Mouse (Mus musculus) embryonic facial prominence, embryonic 14.5 days (tissue): Measurements from ENCODE around the gene Syt16. TPM values are rescaled to one million over a fixed set of nuclear protein-coding genes. Genes with fewer than 3 reads are reported as not detected.
A peak's percentile ranks its signal among the peaks of the same experiment; 100 is the strongest.

Experiments
- ATAC-seq: fragments of 200-750 bp; cut with Nextera tagmentation; 2 replicates; pipeline ENCODE4 v1.8.0; 2017; ENCODE audit warnings: low read depth, moderate number of reproducible peaks, moderate TSS enrichment
- DNase-seq: peaks from one replicate; pipeline ENCODE4 v3.0.0-alpha.2; 2015; ENCODE audit warnings: low spot score
- H3K27ac ChIP-seq: fragments of 300-500 bp; sonication (generic); replicated peaks from 2 replicates; pipeline ENCODE4 v1.5.1; 2014; ENCODE audit warnings: low read depth, mild to moderate bottlenecking, low read length, moderate library complexity
- H3K27me3 ChIP-seq: fragments of 300-500 bp; sonication (generic); replicated peaks from 2 replicates; pipeline ENCODE4 v1.6.1; 2014; ENCODE audit warnings: low read length; ENCODE audit not compliant: control insufficient read depth, insufficient read depth
- H3K36me3 ChIP-seq: fragments of 300-500 bp; sonication (generic); 2 replicates; pipeline ENCODE4 v1.6.1; 2014; ENCODE audit warnings: low read length, mixed read lengths; ENCODE audit not compliant: control insufficient read depth, insufficient read depth
- H3K4me1 ChIP-seq: fragments of 300-500 bp; sonication (generic); 2 replicates; pipeline ENCODE4 v1.6.1; 2014; ENCODE audit warnings: antibody characterized with exemption, low read length; ENCODE audit not compliant: control insufficient read depth, insufficient read depth
- H3K4me2 ChIP-seq: fragments of 300-500 bp; sonication (generic); 2 replicates; pipeline ENCODE4 v1.6.1; 2014; ENCODE audit warnings: low read depth, mild to moderate bottlenecking, low read length, moderate library complexity, mixed read lengths
- H3K4me3 ChIP-seq: fragments of 300-500 bp; sonication (generic); 2 replicates; pipeline ENCODE4 v1.5.1; 2014; ENCODE audit warnings: low read depth, mild to moderate bottlenecking, low read length
- H3K9ac ChIP-seq: fragments of 300-500 bp; sonication (generic); 2 replicates; pipeline ENCODE4 v1.6.1; 2014; ENCODE audit warnings: low read depth, mild to moderate bottlenecking, low read length, moderate library complexity, mixed read lengths
- H3K9me3 ChIP-seq: fragments of 300-500 bp; sonication (generic); 2 replicates; pipeline ENCODE4 v1.6.1; 2016; ENCODE audit warnings: low read length; ENCODE audit not compliant: control insufficient read depth
- WGBS: fragments of 180-500 bp; shearing (Covaris S2); extraction: QIAGEN DNeasy Blood & Tissue Kit; methylation state at CpG from one replicate; pipeline ENCODE4 v1.1.7; 2014; 5-methylcytosine and 5-hydroxymethylcytosine counted together
- polyA plus RNA-seq: library from polyadenylated mRNA; unstranded; fragments of >200 nt; fragmentation: Nextera tagmentation; extraction: Ambion mirVana; gene quantifications from 2 replicates; pipeline ENCODE4 v1.2.1, GENCODE M21; 2014

Syt16 gene
- polyA plus RNA-seq, 1 experiment from 2014 or later, result 5.5 TPM

DNA sequence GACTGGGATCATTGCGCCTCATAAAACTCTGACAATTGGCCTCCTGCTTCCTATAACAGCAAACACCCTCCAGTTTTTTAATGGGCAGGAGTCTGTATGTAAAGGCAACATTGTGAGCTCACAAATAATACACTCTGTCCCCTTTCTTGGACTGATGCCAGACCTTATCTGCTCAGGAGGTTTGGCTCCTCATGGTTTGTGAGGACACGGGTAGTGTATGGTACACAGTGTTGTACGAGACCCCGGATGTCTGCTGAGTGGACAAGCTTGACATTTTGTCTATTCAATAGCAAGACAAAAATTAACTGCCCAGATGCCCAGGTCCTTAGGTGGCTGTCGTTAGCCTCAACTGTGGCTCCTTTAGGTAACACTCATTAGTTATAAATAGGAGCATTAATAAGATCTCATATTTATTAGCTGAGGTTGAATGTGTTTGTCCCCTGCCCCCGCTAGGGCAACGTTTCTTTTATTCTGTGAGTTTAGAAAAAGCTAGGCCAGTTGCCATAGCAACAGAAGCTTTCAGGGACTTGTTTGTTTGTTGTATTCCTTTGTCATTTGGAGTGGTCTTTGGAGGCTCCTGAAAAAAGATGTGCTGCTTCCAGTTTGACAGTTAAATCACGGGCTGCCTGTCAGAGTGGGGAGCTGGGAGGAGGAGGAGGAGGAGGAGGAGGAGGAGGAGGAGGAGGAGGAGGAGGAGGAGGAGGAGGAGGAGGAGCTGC, 101.3 kb downstream of the Syt16 start:
- Histone ChIP-seq H3K4me2 (no peak overlapping the region), H3K4me1 (no peaks in the 10 kb centered on the region), H3K27ac (no peak overlapping the region), H3K9ac (no peak overlapping the region), H3K9me3 (no peaks in the 10 kb centered on the region), H3K36me3 (no peaks in the 10 kb centered on the region), H3K4me3 (no peak overlapping the region), H3K27me3 (no peaks in the 10 kb centered on the region)
- ATAC-seq (no peak), DNase-seq (no peak)
- 73% methylated on average over 7 of the region's 8 CpGs for WGBS

DNA sequence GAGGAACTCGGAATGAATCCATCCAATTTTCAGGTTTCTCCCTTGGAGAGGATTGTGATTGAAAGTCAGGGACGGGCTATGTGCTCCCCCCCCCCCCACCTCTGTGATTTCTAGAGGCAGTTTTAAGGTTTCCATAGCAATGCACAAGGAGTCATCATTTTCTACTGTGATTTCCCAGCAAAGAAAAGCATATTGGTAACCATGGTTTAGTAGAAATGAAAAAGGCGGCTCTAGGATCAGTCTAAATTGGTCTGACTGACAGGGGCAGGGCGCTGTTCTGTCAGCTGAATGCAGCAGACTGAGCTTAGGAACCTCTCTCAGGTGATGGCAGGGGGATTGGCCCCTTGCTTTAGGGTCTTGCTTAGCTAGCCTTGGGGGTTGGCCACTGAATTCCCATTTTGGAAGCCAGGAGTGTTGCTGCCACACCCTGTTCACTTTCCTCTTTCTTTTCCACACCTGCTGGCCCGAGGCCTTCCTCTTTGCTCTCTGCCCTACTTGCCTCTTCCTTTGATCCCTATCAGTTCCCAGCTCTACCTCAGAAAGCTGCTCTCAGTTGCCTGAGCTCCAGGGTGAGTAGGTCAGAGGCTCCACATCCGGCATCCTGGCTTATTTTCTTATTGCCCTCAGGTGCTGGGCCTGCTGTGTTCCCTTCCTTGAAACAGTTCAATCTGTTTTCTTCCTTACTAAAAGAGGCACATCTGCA, 108.5 kb downstream of the Syt16 start:
- Histone ChIP-seq H3K4me2 (no peak overlapping the region), H3K36me3 (no peaks in the 10 kb centered on the region), H3K9me3 (no peaks in the 10 kb centered on the region), H3K4me1 (no peaks in the 10 kb centered on the region; the same call in 1 of the 2 replicates), H3K27ac (no peak overlapping the region), H3K27me3 (no peaks in the 10 kb centered on the region), H3K9ac (no peak overlapping the region), H3K4me3 (no peak overlapping the region)
- DNase-seq, result no peak
- WGBS, result 60% methylated on average over 6 of the region's 6 CpGs
- ATAC-seq, result no peak

DNA sequence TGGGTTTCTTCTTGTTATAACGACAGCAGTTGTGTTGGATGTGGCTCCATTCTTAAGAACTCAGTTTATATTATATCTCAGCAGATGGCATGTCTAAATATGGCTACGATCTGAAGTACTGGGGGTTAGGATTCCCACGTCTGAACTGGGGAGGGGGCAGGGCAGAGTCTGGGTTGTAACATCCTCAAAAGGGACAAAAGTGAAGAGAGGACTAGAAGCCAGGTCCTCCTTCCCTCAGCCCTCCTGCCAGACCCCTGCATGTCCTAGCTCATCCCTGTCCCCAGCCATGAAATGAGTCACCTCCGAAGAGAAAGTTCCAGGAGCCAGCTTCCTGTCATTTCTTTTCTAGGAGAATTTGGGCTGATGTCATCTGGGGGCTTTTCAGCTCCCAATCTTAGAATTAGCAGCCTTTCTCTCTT, 111.2 kb downstream of the Syt16 start:
- WGBS, result 57% methylated on average over 4 of the region's 4 CpGs
- no peak overlapping the region for H3K4me2 ChIP-seq
- DNase-seq, result no peak
- no peak for ATAC-seq
- no peaks in the 10 kb centered on the region for H3K9me3 ChIP-seq
- H3K4me3 ChIP-seq, result no peak overlapping the region
- H3K27me3 ChIP-seq, result no peaks in the 10 kb centered on the region
- H3K9ac ChIP-seq, result no peak overlapping the region
- no peak overlapping the region for H3K27ac ChIP-seq
- H3K36me3 ChIP-seq, result no peaks in the 10 kb centered on the region
- H3K4me1 ChIP-seq, result no peaks in the 10 kb centered on the region; the same call in 1 of the 2 replicates

DNA sequence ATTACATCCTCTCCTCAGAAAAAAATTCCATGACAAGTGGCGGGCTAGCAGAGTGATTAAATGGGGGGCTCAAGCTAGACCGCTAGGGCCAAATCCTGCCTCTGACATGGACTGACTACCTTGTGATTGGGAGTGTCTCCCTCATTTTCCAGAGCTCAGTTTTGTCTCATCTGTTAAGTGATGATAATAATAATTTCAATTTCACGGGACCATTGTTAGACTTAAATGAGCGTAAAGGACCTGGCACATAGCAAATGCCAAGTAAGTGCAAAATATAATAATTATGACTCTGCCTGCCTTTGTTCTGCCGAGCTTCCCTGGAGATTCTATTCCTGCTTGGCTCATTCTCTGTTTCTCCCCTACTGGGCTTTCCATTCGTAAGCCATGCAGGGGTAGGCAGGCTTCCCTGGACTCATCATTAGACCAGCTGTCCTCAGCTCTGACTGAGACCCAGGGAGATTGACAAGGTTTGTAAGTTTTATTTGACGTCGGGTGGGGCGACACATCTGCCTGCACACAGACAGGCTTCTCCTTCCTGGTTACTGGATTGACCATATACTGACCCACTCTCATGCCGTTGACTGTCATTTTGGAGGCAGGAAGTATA, 112.1 kb downstream of the Syt16 start:
- Histone ChIP-seq H3K9ac (no peak overlapping the region), H3K36me3 (no peaks in the 10 kb centered on the region), H3K4me3 (no peak overlapping the region), H3K27ac (no peak overlapping the region), H3K4me2 (no peak overlapping the region), H3K9me3 (no peaks in the 10 kb centered on the region), H3K27me3 (no peaks in the 10 kb centered on the region), H3K4me1 (no peaks in the 10 kb centered on the region; the same call in 1 of the 2 replicates)
- DNase-seq, result no peak
- 80% methylated on average over 10 of the region's 10 CpGs for WGBS
- ATAC-seq, result no peak

DNA sequence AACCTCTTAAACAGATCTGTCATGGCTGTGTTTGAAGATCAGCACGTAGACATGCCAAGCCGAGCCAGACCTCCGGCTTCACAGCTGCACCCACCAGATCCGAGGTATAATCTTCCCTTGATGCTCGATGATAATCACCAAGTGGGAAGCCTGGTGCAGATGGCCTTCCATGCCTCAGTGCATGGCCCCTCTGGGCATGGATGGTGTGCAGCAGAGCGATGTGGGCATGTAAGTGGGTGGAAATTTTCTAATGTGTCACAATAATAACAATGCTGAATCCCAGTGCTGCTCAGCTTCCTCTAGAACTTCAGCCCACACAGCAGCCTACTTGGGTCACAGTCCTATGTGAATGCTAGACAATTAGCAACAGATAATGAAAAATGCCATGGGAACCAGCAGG, 119.4 kb downstream of the Syt16 start:
- Histone ChIP-seq H3K4me1 (no peaks in the 10 kb centered on the region), H3K27ac (no peak overlapping the region), H3K9ac (no peak overlapping the region), H3K4me3 (no peak overlapping the region), H3K4me2 (no peak overlapping the region), H3K9me3 (no peaks in the 10 kb centered on the region), H3K27me3 (no peaks in the 10 kb centered on the region), H3K36me3 (no peaks in the 10 kb centered on the region)
- ATAC-seq, result peak; percentile 44; the same call in 1 of the 2 replicates
- no peak for DNase-seq
- WGBS, result 75% methylated on average over 6 of the region's 6 CpGs

DNA sequence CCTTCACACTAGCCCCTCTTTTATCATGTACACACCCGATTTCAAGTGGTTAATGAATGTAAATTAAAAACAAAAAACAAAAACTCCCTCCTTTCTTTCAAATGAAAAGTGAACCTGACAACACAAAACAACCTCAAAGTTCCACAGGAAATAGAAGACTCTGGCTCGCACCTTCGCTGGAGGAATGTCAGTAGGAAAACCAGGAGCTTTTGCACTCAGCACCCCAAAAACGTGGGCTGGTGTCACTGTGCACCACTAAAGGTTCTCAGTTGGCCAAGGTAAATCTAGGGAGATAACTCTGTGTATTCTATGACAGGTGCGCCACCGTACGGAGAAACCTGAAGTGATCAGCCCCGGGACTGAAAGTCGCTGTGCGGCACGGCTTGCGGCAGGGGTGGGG, 128.3 kb downstream of the Syt16 start:
- Histone ChIP-seq H3K4me3 (no peak overlapping the region), H3K27ac (no peak overlapping the region), H3K9ac (no peak overlapping the region), H3K4me1 (no peaks in the 10 kb centered on the region), H3K9me3 (peaks cover 18% of the 10 kb centered on the region), H3K27me3 (no peaks in the 10 kb centered on the region), H3K36me3 (no peaks in the 10 kb centered on the region), H3K4me2 (no peak overlapping the region)
- no peak for DNase-seq
- WGBS, result 82% methylated on average over 12 of the region's 12 CpGs
- ATAC-seq, result no peak

DNA sequence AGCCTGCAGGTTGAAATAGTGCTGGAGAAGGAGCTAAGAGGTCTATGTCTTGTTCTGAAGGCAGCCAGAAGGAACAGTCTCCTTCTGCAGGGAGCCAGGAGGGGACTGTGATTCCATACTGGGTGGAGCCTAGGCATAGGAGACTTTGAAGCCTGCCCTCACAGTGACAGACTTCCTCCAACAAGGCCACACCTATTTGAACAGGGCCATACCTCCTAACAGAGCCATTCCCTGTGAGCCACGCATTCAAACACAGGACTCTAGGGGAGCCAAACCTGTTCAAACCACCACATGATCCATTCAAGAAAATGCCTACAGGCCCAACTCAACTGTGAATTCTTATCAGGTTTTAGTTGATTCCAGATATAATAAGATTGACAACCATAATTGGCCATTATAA, 130.8 kb downstream of the Syt16 start:
- 58% methylated on average over 1 of the region's 1 CpGs for WGBS

DNA sequence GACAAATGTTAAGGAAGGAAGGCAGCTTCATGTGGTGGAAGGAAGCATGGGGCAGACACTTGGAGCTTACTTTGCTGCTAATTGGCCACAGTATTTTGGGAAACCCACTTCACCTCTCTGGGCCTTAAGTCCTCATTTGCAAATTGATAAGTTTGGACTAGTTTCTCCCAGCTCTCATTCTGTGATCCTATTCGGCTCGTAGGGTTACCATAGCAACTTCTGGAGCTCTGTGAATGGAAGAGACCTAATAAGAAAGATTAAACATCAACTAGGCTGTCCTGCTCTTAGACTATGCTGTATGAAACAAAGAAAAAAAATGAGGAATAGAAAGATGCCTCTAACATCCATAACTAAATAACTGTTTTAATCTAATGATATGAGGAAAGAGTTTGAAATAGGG, 134.3 kb downstream of the Syt16 start:
- 58% methylated on average over 2 of the region's 2 CpGs for WGBS
- Histone ChIP-seq H3K4me1 (no peaks in the 10 kb centered on the region), H3K36me3 (no peaks in the 10 kb centered on the region), H3K27ac (no peak overlapping the region), H3K4me3 (no peak overlapping the region), H3K27me3 (no peaks in the 10 kb centered on the region), H3K9ac (no peak overlapping the region), H3K4me2 (no peak overlapping the region), H3K9me3 (peaks cover 9% of the 10 kb centered on the region; the same call in 1 of the 2 replicates)
- DNase-seq, result no peak
- ATAC-seq, result no peak

More for the DNA sequence above, 130.8 kb downstream of the Syt16 start:
- ATAC-seq (no peak), DNase-seq (no peak)
- no peak overlapping the region for H3K4me2 ChIP-seq
- H3K4me1 ChIP-seq, result no peaks in the 10 kb centered on the region
- no peak overlapping the region for H3K4me3 ChIP-seq
- H3K9ac ChIP-seq, result no peak overlapping the region
- no peaks in the 10 kb centered on the region for H3K36me3 ChIP-seq
- H3K27me3 ChIP-seq, result no peaks in the 10 kb centered on the region
- H3K27ac ChIP-seq, result no peak overlapping the region
- peaks cover 18% of the 10 kb centered on the region for H3K9me3 ChIP-seq
